Mouse (Mus musculus): ENCODE results near the gene Btrc.

DNA sequence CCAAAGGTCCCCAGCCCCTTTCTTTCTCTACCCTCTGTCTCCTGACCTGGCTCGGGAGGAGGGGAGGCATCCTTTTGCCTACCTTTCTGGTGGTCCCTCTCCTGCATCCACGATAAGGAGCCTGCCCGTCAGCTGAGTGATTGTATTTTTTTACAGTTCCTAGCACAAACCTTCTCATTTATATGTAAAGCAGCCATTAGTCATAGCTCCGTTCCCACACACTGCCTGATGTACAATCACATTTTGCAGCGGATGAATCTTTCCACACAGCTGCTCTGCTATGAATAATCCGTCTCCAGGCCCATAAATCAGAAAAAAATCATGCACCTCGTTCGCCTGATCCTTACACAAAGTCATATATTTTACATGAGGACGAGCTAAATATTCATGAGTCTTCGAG lies 25.4 kb upstream of the Btrc start:
- TF ChIP-seq POLR2A (IDR thresholded peaks at IDR 0.05; ENCODE audit: insufficient read depth, low read depth, low read length) (no peak), CTCF (IDR thresholded peaks at IDR 0.05; ENCODE audit: insufficient read depth, low read depth, low read length) (no peak)

Measured in olfactory bulb, adult 2 months (tissue).